Mouse (Mus musculus) megakaryocyte-erythroid progenitor cell, adult 5-6 weeks (primary cell): Measurements from ENCODE around the gene Akirin1. TPM values are rescaled to one million over a fixed set of nuclear protein-coding genes. Genes with fewer than 3 reads are reported as not detected.
A peak's percentile ranks its signal among the peaks of the same experiment; 100 is the strongest.

Source experiments
- ATAC-seq: replicated peaks from 2 replicates; pipeline ENCODE4 v1.8.0; 2016; ENCODE audit warnings: mild to moderate bottlenecking, inconsistent platforms; ENCODE audit not compliant: severe bottlenecking, poor library complexity, low FRiP score, low TSS enrichment
- total RNA-seq, 2 experiments: library from RNA; stranded (forward) in 1 of 2; stranded (reverse) in 1 of 2; fragments of 200-1000, 215-1000 nt in 1 of 2; fragments of >200 nt in 1 of 2; fragmentation: Nextera tagmentation in 1 of 2; gene quantifications; 2 replicates each; pipeline ENCODE4 v1.2.3; 2014 to 2017

Gene Akirin1
- total RNA-seq, 2 experiments from 2014 or later: 20.1 to 34.6 TPM

- ATAC-seq: no peak
Observed at GRCm38 (mm10) chr4:123732163-123732910, 17.8 kb downstream of the Akirin1 start.

- ATAC-seq: no peak
Observed at GRCm38 (mm10) chr4:123721761-123722160, 28.4 kb downstream of the Akirin1 start.

GRCm38 (mm10) chr4:123718434-123718780, 31.7 kb downstream of the Akirin1 start:
- no peak for ATAC-seq

GRCm38 (mm10) chr4:123717574-123718433, 32.3 kb downstream of the Akirin1 start, which contains the start of gene Ndufs5:
Ndufs5 (minus strand) TSS chr4:123718202.
- ATAC-seq: peak; percentile 98

GRCm38 (mm10) chr4:123712431-123712830, 37.7 kb downstream of the Akirin1 start:
- ATAC-seq: no peak

- no peak for ATAC-seq
Observed at GRCm38 (mm10) chr4:123707340-123707739, 42.8 kb downstream of the Akirin1 start.

GRCm38 (mm10) chr4:123705340-123705739, 44.8 kb downstream of the Akirin1 start:
- no peak for ATAC-seq

- ATAC-seq: no peak
Observed at GRCm38 (mm10) chr4:123693384-123693783, 56.8 kb downstream of the Akirin1 start.

GRCm38 (mm10) chr4:123692071-123692470, 58.1 kb downstream of the Akirin1 start:
- ATAC-seq: no peak

GRCm38 (mm10) chr4:123690311-123690710, 59.8 kb downstream of the Akirin1 start:
- no peak for ATAC-seq

GRCm38 (mm10) chr4:123687025-123687781, 62.9 kb downstream of the Akirin1 start:
- ATAC-seq: peak; percentile 34; the same call in 1 of the 2 replicates

GRCm38 (mm10) chr4:123686368-123687024, 63.6 kb downstream of the Akirin1 start:
- ATAC-seq: no peak

- no peak for ATAC-seq
Observed at GRCm38 (mm10) chr4:123685506-123686242, 64.5 kb downstream of the Akirin1 start.

- ATAC-seq: no peak
Observed at GRCm38 (mm10) chr4:123685046-123685445, 65.1 kb downstream of the Akirin1 start.

Other genes starting within 250 kb of the Akirin1 start
- gene Macf1, start 66.0 kb downstream of the Akirin1 start, total RNA-seq (2014; fragmentation: Nextera tagmentation): 101 and 139 TPM in 2 replicates
- 111 and 173 TPM in 2 replicates for gene Macf1, start 66.0 kb downstream of the Akirin1 start, total RNA-seq (2017)
- 163 and 168 TPM in 2 replicates for gene Ndufs5, start 32.1 kb downstream of the Akirin1 start, total RNA-seq (2014; fragmentation: Nextera tagmentation)
- gene Ndufs5, start 32.1 kb downstream of the Akirin1 start, total RNA-seq (2017): 121 and 189 TPM in 2 replicates
- not detected in 2 replicates for gene Rhbdl2, start 37.5 kb upstream of the Akirin1 start, total RNA-seq (2014; fragmentation: Nextera tagmentation)
- gene Rhbdl2, start 37.5 kb upstream of the Akirin1 start, total RNA-seq (2017): not detected in 2 replicates
- gene 4933427I04Rik, start 109.3 kb upstream of the Akirin1 start, total RNA-seq (2014; fragmentation: Nextera tagmentation): not detected in 2 replicates
- not detected in 2 replicates for gene 4933427I04Rik, start 109.3 kb upstream of the Akirin1 start, total RNA-seq (2017)
- 25.7 and 27.0 TPM in 2 replicates for gene Mycbp, start 154.5 kb upstream of the Akirin1 start, total RNA-seq (2014; fragmentation: Nextera tagmentation)
- 24.6 and 30.2 TPM in 2 replicates for gene Mycbp, start 154.5 kb upstream of the Akirin1 start, total RNA-seq (2017)
- gene Rragc, start 167.1 kb upstream of the Akirin1 start, total RNA-seq (2014; fragmentation: Nextera tagmentation): 28.4 and 45.4 TPM in 2 replicates
- gene Rragc, start 167.1 kb upstream of the Akirin1 start, total RNA-seq (2017): 21.4 and 55.9 TPM in 2 replicates
- not detected in 2 replicates for gene 4930535I16Rik, start 167.7 kb upstream of the Akirin1 start, total RNA-seq (2014; fragmentation: Nextera tagmentation)
- not detected in 2 replicates for gene 4930535I16Rik, start 167.7 kb upstream of the Akirin1 start, total RNA-seq (2017)